Mouse (Mus musculus) brain, embryonic 18.5 days (tissue): ENCODE measurements around the gene Pfkfb3.

ENCODE experiments used
- DNase-seq: peaks from one replicate; pipeline ENCODE4 v3.0.0-alpha.2; 2012; ENCODE audit warnings: low read depth, low spot score

Gene Pfkfb3

DNA sequence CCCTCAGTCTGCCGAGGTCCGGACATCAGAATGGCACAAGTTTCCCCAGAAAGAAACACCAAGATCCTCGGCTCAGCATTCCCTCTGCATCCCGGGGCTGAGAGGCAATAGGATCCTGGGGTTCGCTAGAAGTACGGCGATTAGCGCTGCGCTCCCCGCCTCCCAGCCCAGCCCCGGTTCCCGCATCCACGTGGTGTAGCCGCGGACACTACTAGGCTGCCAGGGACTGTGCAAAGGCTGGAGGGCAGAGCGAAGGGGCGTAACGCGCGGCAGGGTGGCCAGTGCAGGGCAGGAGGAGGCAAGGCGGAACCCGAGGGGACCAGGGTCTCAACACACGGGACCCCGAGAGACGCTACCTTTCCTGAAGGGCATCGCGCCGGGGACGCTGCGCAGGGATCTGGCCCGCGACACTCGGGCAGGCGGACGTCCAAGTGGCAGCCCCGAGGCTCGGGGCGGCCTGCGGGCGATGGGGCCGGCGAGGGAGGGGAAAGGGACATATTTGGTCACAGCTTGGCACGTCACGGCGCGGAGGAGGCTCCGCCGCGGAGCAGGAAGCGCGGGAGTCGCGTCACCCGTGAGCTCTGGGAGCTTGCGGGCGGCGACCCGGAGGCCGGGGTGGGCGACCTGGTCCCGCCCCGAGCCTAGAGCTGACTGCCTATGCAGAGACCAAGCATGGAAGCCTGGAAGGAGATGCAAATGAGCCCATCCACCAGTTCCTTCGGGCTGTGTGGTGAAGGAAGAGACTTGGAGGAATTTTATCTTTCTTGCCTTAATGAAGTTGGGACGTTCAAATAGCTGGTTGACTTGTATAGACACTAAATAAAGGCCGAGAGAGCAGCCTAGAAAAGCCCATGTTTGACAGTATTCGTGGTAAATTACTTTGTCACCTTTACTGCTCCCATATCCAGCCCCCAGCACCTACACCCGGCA, at the start of gene Pfkfb3:
Gene Pfkfb3, minus strand, starts transcription at position 607 of the 930 bp plus-strand sequence.
- DNase-seq, result no peak

- peak; percentile 84 for DNase-seq
Observed at GRCm38 (mm10) chr2:11602506-11603489, 48.9 kb upstream of the Pfkfb3 start.

GRCm38 (mm10) chr2:11601795-11602194, 47.9 kb upstream of the Pfkfb3 start:
- DNase-seq, result no peak

DNA sequence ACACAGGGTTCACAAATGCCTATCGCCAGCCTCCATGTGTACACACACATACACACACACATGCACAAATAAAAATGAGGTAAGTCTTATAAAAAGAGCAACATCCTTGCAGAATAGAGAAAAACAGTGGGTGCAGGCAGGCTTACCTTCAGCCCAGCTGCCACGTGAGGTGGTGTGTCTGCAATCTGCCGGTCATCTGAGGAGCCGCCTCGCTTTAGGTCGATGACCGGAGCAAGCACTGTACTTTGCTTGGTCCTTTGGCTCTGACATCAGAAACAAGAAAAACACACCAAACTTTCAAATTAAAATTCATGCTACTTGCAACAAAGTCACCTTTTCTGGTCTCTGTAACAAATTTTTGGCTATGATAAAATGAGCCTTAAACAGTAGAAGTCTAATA, 44.0 kb upstream of the Pfkfb3 start:
- DNase-seq, result no peak

DNA sequence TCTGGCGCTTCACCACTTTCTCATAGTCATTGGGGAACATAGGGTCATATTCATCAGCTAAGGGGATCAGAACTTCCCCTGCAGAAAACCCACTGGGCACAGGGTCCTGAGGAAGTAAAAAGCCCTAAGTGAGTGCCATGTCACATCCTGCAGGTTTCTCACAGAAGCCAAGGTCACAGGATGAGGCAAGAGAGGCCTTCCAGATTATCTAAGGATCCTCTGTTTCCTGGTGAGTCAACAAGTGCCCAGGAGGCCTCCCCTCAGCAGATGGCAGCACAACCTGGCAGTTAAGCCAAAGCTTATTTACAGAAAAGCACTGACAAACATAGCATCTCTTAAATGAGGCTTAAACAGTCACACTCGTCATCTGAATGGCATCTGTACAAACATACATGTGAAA, 42.8 kb upstream of the Pfkfb3 start:
- DNase-seq, result no peak

- DNase-seq, result no peak
Observed at GRCm38 (mm10) chr2:11587996-11588395, 34.1 kb upstream of the Pfkfb3 start.

DNA sequence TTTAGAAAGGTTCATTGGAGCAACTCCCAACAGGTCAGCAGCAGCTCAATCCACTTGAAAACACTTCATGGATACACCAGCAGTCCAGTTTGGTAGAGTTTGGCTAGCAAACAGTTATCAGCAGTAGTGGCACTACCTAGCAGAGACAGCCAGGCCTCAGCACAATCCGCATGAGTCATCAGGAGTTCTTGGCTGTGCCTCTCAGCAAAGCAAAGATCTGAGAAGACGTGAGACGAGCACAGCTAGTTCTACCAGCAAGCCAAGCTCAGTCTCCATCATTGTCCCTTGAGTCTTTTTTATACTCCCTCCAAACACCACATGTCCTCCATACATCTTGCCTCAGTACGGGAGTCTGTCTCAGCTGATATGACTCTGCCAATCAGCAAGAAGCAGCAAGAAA, 25.5 kb upstream of the Pfkfb3 start:
- DNase-seq, result no peak

GRCm38 (mm10) chr2:11578187-11578586, 24.3 kb upstream of the Pfkfb3 start:
- DNase-seq, result no peak

- DNase-seq, result no peak
Observed at GRCm38 (mm10) chr2:11573684-11574083, 19.8 kb upstream of the Pfkfb3 start.

DNA sequence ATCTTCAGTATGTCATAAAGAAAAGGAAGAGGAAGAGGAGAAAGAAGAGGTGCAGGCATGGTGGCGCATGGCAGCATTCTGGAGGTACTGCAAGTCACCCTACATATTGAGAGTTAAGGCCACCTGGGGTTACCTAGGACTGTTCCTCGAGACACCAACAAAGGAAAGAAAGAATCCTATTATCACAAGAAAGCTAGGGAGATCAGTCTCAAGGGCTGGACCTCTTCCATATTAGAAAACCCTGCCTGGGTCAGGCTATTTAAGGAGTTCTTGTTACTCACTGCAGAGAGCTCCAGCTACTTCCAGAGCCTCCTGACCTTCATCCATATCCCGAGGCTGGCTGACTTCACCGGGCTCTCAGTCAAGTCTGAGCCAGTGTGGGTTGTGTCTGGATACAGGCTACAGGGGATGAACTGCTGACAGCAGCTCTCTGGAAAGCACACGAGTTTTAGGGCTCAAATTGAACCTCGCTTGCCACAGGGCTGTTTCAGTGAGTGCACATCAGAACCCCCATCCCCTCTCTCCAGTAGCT, 17.2 kb upstream of the Pfkfb3 start:
- no peak for DNase-seq

- no peak for DNase-seq
Observed at GRCm38 (mm10) chr2:11568471-11568870, 14.6 kb upstream of the Pfkfb3 start.

DNA sequence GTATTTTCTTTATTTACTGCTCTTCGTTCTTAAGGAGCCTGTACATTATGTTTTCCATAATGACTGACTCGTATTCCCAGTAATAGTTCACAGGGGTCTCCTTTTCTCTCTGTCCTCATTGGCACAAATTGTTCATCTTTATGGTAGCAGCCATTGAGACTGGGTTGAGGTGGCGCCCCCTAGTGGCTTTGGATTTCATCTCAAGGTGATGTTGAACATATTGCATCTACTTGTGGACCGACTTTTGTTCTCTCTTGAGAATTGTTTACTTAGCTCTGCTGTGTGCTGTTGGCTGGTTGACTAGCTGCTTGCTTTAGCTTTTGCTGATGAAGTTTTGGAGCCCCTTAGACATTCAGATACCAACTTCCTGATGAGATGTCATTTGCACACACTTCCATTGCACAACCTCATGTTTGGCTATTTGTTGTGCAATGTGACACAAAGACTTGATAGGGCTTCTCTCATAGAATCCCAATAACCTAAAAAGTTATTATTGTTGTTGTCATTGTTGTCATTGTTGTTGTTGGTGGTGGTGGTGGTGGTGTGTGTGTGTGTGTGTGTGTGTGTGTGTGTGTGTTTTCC, 14.0 kb upstream of the Pfkfb3 start:
- DNase-seq, result no peak

DNA sequence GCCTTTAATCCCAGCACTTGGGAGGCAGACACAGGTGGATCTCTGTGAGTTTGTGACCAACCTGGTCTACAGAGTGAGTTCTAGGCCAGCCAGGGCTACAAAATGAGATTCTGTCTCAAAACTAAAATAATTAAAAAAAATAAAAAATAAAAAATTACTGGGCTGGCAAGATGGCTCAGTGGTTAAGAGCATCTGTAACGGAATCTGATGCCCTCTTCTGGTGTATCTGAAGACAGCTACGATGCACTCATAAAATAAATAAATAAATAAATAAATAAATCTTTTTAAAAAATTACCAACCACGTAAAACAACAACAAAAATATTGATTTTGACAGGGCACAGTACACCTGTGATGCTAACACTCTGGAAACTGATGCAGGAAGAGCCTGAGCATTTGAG, 13.0 kb upstream of the Pfkfb3 start:
- DNase-seq, result no peak

- DNase-seq, result no peak
Observed at GRCm38 (mm10) chr2:11566241-11566640, 12.4 kb upstream of the Pfkfb3 start.

GRCm38 (mm10) chr2:11564768-11565167, 10.9 kb upstream of the Pfkfb3 start:
- DNase-seq, result no peak

- DNase-seq, result no peak
Observed at GRCm38 (mm10) chr2:11563256-11563655, 9.4 kb upstream of the Pfkfb3 start.

- no peak for DNase-seq
Observed at GRCm38 (mm10) chr2:11558654-11559053, 4.8 kb upstream of the Pfkfb3 start.

- no peak for DNase-seq
Observed at GRCm38 (mm10) chr2:11557244-11557643, 3.4 kb upstream of the Pfkfb3 start.

DNA sequence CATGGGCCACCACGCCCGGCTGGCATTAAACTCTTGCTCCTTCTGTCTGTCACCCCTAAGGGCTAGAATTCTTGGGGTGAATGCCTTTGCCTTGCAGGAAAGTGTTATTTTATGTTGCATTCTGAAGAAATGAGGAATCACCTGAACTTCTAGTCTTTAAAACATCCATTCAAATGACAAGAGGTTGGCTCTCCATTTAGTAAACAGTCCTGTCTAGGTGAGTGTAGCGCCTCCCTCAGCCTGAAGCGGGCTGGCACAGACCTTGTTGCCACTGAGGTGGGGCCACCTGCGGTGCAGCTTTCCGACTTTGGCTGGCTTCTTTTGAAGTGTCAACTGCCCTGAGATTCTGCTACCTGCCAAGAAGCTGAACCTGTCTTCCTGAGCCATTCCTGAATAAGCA, 1.4 kb upstream of the Pfkfb3 start:
- DNase-seq, result no peak

DNA sequence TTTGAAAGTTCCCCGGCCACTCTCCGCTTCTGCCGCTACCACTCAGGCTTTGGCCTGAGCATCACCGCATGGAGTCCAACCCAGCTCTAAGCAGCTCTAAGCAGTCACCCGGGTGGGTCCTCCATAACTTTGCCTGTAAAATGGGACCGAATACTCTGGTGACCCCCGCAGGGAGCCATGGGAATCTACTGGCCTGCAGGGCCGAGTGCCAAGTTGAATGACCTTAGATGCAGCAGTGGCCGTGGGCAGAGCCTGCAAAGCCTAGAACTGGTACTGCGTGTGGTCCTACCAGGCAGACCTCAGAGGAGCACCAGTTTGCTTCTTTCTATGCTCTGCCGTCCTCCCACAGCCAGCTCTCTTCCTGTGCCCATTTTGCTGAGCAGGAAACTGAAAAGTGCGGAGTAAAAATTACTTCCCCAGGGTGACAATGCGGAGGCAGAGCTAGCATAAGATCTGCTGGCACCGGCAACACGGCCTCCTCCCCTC, 868 bp downstream of the Pfkfb3 start:
- DNase-seq, result no peak

DNA sequence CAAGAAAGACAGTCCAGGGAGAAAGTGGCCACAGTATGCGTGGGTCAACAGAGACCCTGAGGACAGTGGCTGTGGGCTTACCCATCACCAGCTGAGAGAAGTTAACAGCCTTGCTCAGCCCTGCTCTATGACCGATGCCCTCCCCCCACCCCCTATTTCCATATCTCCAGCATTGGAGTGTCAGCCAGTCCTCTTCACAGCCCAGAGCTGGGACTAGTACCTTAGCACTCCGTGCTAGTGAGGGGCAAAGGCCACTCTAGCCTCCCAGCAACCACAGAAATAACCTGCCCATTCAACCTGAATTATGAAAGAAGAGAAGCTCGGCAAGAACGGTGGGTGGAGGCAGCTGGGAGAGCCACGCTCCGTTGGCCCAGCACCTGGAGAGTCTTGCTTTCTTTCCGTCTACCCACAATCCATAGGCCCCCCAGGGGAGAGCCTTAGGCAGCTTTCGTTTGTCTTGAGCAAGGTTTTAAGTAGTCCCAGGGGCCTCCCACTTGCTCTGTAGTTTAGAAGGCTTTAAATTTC, 1.5 kb downstream of the Pfkfb3 start:
- no peak for DNase-seq
